23 mouse cellular contexts compared by ENCODE assay signal in genomic region chr19:55168360-55168759, GRCm38 (mm10). TPM values are rescaled to one million over a fixed set of nuclear protein-coding genes. Genes with fewer than 3 reads are reported as not detected.
DNase-seq lines count a peak whose midpoint lies in the region; ATAC-seq lines count a peak whose summit lies in the region.
"Had no signal": no experiment of that assay in that cellular context is flagged by ENCODE, and none has a peak within 500 bp of the region (broad histone marks: within the 10 kb centered on the region; RNA-seq: fewer than 3 reads in every experiment).

No protein-coding gene starts in this region.

- peak; percentile 66; the same call in 1 of the 2 replicates for ATAC-seq in lung, embryonic 15.5 days (ENCODE audit: borderline replicate concordance, extremely low read depth, low FRiP score, low TSS enrichment)
- no peak for ATAC-seq in hindbrain, embryonic 12.5 days (ENCODE audit: low FRiP score)
- no peak for ATAC-seq in forebrain, embryonic 13.5 days
- ATAC-seq: forebrain, embryonic 15.5 days had no signal

- no peak overlapping the region for H3K9ac ChIP-seq in lung, embryonic 15.5 days
- no peak overlapping the region for H3K9ac ChIP-seq in hindbrain, embryonic 12.5 days
- H3K9ac ChIP-seq in forebrain, embryonic 13.5 days: no peak overlapping the region
- H3K9ac ChIP-seq: embryonic facial prominence, embryonic 15.5 days; forebrain, embryonic 15.5 days; hindbrain, embryonic 13.5 days had no signal

- H3K4me1 ChIP-seq in brown adipose tissue, adult 24 weeks (ENCODE audit: control insufficient read depth, insufficient read depth, insufficient read length, low read length): peaks cover 7% of the 10 kb centered on the region
- peaks cover 21% of the 10 kb centered on the region for H3K4me1 ChIP-seq in lung, embryonic 15.5 days
- H3K4me1 ChIP-seq in hindbrain, embryonic 12.5 days: no peaks in the 10 kb centered on the region
- no peaks in the 10 kb centered on the region for H3K4me1 ChIP-seq in forebrain, embryonic 13.5 days
- H3K4me1 ChIP-seq: embryonic facial prominence, embryonic 15.5 days; forebrain, embryonic 10.5 days; forebrain, embryonic 15.5 days; hindbrain, embryonic 13.5 days had no signal

- no peaks in the 10 kb centered on the region for H3K36me3 ChIP-seq in lung, embryonic 15.5 days
- H3K36me3 ChIP-seq in hindbrain, embryonic 12.5 days: no peaks in the 10 kb centered on the region
- no peaks in the 10 kb centered on the region for H3K36me3 ChIP-seq in forebrain, embryonic 13.5 days (ENCODE audit: poor library complexity, severe bottlenecking)
- H3K36me3 ChIP-seq: embryonic facial prominence, embryonic 15.5 days; forebrain, embryonic 10.5 days; forebrain, embryonic 15.5 days; heart, embryonic 10.5 days; hindbrain, embryonic 13.5 days had no signal

- H3K4me2 ChIP-seq in lung, embryonic 15.5 days: no peak overlapping the region
- no peak overlapping the region for H3K4me2 ChIP-seq in hindbrain, embryonic 12.5 days (replicated peaks)
- no peak overlapping the region for H3K4me2 ChIP-seq in forebrain, embryonic 13.5 days
- H3K4me2 ChIP-seq: embryonic facial prominence, embryonic 15.5 days; forebrain, embryonic 15.5 days; hindbrain, embryonic 13.5 days had no signal

- peak; percentile 44 for DNase-seq in adipocyte (ENCODE audit: low spot score)
- DNase-seq in lung, postnatal 14 days: peak; percentile 72
- no peak for DNase-seq in adrenal gland, postnatal 10 days
- DNase-seq in testis, postnatal 10 days (ENCODE audit: low spot score): no peak
- DNase-seq: cerebellum, adult 2 months; cerebellum, postnatal 10 days; gastrocnemius, postnatal 10 days; heart, adult 18-20 months; heart, postnatal 10 days; heart, postnatal 4 days had no signal

- no peaks in the 10 kb centered on the region for H3K27me3 ChIP-seq in lung, embryonic 15.5 days
- H3K27me3 ChIP-seq in hindbrain, embryonic 12.5 days: no peaks in the 10 kb centered on the region
- H3K27me3 ChIP-seq in forebrain, embryonic 13.5 days: no peaks in the 10 kb centered on the region
- H3K27me3 ChIP-seq: embryonic facial prominence, embryonic 15.5 days; forebrain, embryonic 15.5 days; hindbrain, embryonic 13.5 days had no signal

- H3K27ac ChIP-seq in brown adipose tissue, adult 24 weeks (replicated peaks; ENCODE audit: low read depth, low read length): peak overlapping the region; percentile 97
- H3K27ac ChIP-seq in lung, embryonic 15.5 days: peak overlapping the region; percentile 61
- H3K27ac ChIP-seq in hindbrain, embryonic 12.5 days: no peak overlapping the region
- H3K27ac ChIP-seq in forebrain, embryonic 13.5 days: no peak overlapping the region
- H3K27ac ChIP-seq: embryonic facial prominence, embryonic 15.5 days; forebrain, embryonic 10.5 days; forebrain, embryonic 15.5 days; heart, embryonic 10.5 days; hindbrain, embryonic 13.5 days had no signal

- 10% methylated on average over 6 of the region's 6 CpGs for WGBS in lung, embryonic 15.5 days
- WGBS in hindbrain, embryonic 12.5 days: 88% methylated on average over 6 of the region's 6 CpGs
- 78% methylated on average over 6 of the region's 6 CpGs for WGBS in forebrain, embryonic 13.5 days

- H3K4me3 ChIP-seq in brown adipose tissue, adult 24 weeks (ENCODE audit: insufficient read depth, low read depth, low read length): no peak overlapping the region
- no peak overlapping the region for H3K4me3 ChIP-seq in lung, embryonic 15.5 days
- H3K4me3 ChIP-seq in hindbrain, embryonic 12.5 days: no peak overlapping the region
- H3K4me3 ChIP-seq in forebrain, embryonic 13.5 days: no peak overlapping the region
- H3K4me3 ChIP-seq: embryonic facial prominence, embryonic 15.5 days; erythroblast, embryonic 14.5 days; forebrain, embryonic 10.5 days; forebrain, embryonic 15.5 days; heart, embryonic 10.5 days; hindbrain, embryonic 13.5 days had no signal

- H3K9me3 ChIP-seq in lung, embryonic 15.5 days: 0 out of 2 replicates have a peak, but pooled peaks cover 7% of the 10 kb centered on the region
- H3K9me3 ChIP-seq in hindbrain, embryonic 12.5 days (replicated peaks): peaks cover 11% of the 10 kb centered on the region; the same call in 1 of the 2 replicates
- H3K9me3 ChIP-seq in forebrain, embryonic 13.5 days (replicated peaks): peaks cover 12% of the 10 kb centered on the region
- H3K9me3 ChIP-seq: embryonic facial prominence, embryonic 15.5 days; forebrain, embryonic 15.5 days had no signal

RNA-seq across cellular contexts. Expression of gene Tectb, which starts 12.2 kb away (rescaled TPM):
- not detected in 2 replicates for polyA plus RNA-seq in brown adipose tissue, adult 24 weeks (2012; ENCODE audit: insufficient read depth, insufficient read length, missing spikeins)
- 0.15 TPM in 1 of 2 replicates, not detected in the other for polyA plus RNA-seq in lung, embryonic 15.5 days (2015; fragmentation: Nextera tagmentation; extraction: Ambion mirVana)
- total RNA-seq in adrenal gland, postnatal 10 days (2021): under 1 TPM; 0.45 to 0.55 TPM
- polyA plus RNA-seq in hindbrain, embryonic 12.5 days (2016; fragmentation: Nextera tagmentation; extraction: Ambion mirVana): 0.22 and 0.57 TPM in 2 replicates
- polyA plus RNA-seq in forebrain, embryonic 13.5 days (2015; fragmentation: Nextera tagmentation; extraction: Ambion mirVana): 0.13 TPM in 1 of 2 replicates, not detected in the other
- total RNA-seq: ES-E14 had no signal
- polyA plus RNA-seq: embryonic facial prominence, embryonic 11.5 days; erythroblast, embryonic 14.5 days; forebrain, embryonic 10.5 days; heart, embryonic 14.5 days had no signal

RNA-seq across cellular contexts. Expression of gene Gpam, which starts 41.3 kb away (rescaled TPM):
- 110 and 122 TPM in 2 replicates for polyA plus RNA-seq in brown adipose tissue, adult 24 weeks (2012; ENCODE audit: insufficient read depth, insufficient read length, missing spikeins)
- 28.7 and 29.2 TPM in 2 replicates for polyA plus RNA-seq in lung, embryonic 15.5 days (2015; fragmentation: Nextera tagmentation; extraction: Ambion mirVana)
- total RNA-seq in adrenal gland, postnatal 10 days (2021): 100 to 1,000 TPM; 174 to 215 TPM
- polyA plus RNA-seq in hindbrain, embryonic 12.5 days (2016; fragmentation: Nextera tagmentation; extraction: Ambion mirVana): 25.3 and 27.5 TPM in 2 replicates
- 14.1 and 17.6 TPM in 2 replicates for polyA plus RNA-seq in forebrain, embryonic 13.5 days (2015; fragmentation: Nextera tagmentation; extraction: Ambion mirVana)

Comparison
In these comparisons a context has a peak if more than half of its experiments do, and no peak if none do; other contexts are left out.
1. DNase-seq: peak in adipocyte (single experiment) and lung, postnatal 14 days (single experiment); none in adrenal gland, postnatal 10 days (single experiment) and testis, postnatal 10 days (single experiment).
2. H3K27ac ChIP-seq: peak in brown adipose tissue, adult 24 weeks (single experiment) and lung, embryonic 15.5 days (single experiment); none in hindbrain, embryonic 12.5 days (single experiment) and forebrain, embryonic 13.5 days (single experiment).